Mouse (Mus musculus) retina, postnatal 7 days (tissue): ENCODE data around the gene Gpcpd1.
"Not testable (repeated sequence)": the region's sequence is repeated elsewhere in the genome, so short reads cannot be mapped to it uniquely, and the experiment has no call there.

Experiments
- DNase-seq: peaks from one replicate; pipeline ENCODE4 v3.0.0-alpha.2; 2012; ENCODE audit warnings: low read depth, low spot score

The Gpcpd1 gene

DNA sequence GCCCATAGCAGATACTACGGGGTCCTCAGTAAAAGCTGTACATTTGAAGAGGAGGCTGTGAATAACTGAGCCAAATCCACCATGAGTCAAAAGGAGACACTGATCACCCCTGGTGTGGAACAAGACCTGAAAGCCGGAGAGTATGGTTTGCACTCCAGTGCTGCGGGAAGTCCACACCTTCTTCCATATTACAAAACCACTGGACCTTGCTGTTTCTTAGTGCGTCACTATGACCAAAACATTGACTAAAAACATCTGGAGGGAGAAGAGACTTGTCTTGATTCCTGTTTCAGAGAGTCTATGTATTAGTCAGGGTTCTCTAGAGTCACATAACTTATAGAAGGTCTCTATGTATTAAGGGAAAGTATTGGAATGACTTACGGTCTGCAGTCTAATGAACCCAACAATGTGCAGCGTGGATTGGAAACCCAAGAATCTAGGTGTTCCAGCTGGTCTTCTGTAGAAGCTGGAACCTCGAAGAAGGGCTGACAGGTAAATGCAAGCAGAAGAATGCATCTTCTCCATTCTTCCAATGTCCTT lies at the start of gene Gpcpd1:
Gene Gpcpd1, minus strand, starts transcription at position 490 of the 540 bp plus-strand sequence.
- no peak for DNase-seq

DNA sequence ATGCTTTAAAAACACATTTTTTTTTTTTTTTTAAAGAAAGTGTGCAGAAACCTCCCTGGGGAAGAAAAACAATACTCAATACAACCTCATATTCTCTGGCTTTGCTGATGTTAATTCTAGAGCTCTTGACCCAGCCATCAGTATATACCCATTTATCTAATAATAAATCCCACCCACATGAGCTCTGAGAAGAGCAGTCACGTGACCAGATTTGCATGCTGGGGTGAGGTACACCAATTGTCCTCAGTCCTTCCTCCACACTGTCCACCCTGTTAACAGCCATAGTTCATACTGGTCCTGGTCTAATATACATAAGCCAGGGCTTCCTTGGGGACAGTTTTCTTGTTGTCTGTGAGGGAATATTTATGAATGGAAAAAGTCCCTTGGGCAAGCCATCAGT lies 49.0 kb upstream of the Gpcpd1 start:
- no peak for DNase-seq

DNA sequence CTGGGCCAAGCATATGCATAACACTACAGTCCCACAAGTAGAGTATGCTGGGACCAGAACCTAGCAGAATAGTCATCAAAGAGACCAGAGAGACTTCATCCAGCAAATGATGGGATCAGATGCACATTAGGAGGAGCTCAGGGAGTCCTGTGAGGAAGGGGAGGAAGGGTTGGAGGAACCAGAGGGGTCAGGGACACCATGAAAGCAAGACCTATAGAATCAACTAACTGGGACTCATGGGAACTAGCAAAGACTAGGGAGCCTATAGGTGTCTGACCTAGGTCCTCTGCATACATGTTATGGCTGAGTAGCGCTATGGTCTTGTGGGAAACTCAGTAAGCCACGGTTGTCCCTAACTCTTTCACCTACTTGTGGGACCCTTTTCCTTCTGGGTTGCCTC lies 41.1 kb upstream of the Gpcpd1 start:
- no peak for DNase-seq

DNA sequence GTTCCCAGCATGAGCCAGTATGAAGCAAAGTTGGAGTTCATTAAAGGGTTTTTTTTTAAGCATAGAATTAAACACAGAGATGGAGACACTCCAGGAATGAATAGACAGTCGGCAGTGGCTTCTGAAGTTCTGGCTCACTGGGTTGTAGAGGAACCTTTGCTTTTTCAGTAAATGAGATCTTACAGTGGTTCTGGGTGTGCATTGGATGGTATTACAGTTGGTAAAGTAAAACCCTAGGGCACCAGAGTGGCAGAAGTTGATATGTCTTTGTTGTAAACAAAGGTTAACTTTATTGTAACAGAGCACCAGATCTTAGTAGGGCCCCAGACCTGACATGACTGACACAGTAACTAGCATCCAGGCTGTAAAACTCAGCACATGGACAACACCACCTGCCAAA lies 35.6 kb upstream of the Gpcpd1 start:
- no peak for DNase-seq

DNA sequence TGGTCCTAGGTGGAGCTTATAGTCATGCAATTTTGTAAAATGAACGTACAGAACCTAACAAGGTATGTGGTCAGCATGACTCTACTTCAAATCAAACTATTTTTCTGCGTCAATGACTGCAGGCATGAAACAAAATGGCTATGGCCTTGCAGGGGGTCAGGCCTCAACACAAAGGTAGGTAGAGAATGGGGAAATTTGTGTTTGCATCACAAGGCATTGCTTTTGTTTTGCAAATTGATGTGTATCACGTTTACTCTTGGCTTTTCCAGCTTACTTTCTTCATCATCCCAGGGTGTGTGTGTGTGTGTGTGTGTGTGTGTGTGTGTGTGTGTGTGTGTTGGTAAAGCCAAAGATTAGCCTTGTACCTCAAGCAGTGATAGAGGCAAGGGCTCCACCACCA lies 30.2 kb upstream of the Gpcpd1 start:
- no peak for DNase-seq

DNA sequence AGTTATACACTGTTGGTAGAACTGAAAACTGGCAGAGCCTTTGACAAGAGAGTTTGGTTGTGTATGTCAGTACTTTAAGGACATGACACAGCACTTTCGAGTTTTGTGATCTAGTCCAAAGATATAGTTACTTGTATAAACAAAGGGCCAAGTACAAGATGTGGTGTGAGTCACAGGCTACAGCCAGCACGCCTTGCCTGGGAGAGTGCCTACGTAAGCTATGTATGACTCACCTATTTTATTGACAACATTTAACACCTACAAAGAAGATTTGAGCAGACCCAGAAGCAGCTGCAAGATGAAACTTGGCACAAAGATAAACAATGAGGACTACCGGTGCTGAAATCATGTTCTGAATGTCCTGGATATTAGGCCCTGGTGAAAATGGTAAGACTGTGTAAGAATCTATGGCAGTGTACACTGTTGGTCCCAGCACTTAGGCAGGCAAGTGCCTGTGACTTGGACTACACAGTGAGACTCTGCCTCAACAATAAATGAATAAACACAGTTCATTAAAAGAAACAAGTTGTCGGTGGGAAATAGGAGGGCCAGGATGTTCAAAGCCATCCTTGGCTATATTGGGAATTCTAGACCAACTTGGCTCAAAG lies 26.2 kb upstream of the Gpcpd1 start:
- DNase-seq, result no peak

DNA sequence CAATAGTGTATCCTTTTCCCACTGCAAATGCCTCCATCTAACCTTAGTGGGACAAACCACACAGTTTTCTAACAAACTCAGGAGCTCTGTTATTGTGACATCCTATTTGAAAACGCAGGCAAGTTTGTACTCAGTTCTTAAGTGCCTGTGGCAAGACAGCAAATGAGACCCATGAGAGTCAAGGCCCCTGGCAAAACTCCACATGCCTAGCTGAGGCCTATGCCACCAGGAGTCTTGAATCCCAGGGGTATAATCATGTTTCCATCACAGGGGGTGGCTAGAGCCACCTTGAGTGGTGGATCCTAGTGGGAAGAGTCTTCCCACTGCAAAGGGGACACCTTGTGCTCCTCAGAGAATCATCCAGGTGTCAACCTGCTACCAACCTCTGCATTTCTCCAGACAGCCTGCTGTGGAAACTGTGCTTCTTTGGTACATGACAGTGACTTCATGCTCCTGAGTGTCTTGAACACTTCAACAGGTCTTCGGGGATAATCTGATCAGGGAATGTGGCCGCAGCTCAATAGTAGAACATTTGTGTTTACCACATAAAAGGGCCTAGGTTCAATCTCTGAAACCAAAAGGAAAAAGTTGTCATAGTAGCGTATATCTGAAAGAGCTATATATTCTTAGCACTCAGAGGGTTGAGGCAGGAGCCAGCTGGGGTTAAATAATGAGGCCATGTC lies 24.2 kb upstream of the Gpcpd1 start:
- no peak for DNase-seq

DNA sequence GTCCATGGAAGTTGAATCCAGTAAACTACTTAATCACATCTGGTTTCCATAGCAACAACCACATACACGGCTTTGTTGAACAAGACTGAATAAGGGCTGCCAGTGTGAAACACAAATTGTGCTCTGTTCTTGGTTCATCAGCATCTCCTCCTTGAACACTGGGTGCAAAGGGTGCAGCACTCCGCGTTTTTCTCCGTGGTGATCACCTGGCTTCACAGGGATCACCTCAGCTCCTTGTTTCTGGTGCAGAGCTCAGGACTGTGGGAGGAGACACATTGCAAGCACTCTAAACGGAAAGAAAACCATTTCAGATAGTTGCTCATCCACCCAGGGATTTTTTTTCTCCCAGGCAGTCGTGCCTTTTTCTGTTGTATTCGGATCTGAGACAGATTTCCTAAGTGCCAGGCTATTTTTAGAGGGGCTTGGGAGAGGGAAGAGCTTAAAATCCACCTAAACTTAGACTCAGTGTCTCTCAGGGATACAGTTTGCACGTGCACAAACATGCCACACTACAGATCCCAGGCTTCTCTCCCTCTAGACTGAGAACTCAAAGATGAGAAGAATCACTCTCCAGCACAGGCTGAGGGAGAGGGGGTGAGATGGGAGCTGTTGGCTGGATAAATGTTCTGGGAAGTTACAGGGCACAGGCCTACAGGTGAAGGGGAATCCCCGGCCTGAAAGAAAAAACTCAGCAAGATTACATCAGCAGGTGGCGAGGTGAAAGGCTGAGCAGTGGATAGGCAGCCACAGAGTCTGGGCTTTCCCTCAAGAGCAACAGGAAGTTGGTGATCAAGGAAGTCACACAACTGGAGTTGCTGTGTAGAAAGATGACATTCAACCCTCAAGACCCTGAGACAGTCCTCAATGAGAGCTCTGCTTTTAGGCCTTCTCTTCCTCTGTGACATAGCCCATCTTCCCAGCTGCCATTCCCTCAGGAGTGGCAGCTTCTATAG lies 19.9 kb upstream of the Gpcpd1 start:
- DNase-seq, result no peak

DNA sequence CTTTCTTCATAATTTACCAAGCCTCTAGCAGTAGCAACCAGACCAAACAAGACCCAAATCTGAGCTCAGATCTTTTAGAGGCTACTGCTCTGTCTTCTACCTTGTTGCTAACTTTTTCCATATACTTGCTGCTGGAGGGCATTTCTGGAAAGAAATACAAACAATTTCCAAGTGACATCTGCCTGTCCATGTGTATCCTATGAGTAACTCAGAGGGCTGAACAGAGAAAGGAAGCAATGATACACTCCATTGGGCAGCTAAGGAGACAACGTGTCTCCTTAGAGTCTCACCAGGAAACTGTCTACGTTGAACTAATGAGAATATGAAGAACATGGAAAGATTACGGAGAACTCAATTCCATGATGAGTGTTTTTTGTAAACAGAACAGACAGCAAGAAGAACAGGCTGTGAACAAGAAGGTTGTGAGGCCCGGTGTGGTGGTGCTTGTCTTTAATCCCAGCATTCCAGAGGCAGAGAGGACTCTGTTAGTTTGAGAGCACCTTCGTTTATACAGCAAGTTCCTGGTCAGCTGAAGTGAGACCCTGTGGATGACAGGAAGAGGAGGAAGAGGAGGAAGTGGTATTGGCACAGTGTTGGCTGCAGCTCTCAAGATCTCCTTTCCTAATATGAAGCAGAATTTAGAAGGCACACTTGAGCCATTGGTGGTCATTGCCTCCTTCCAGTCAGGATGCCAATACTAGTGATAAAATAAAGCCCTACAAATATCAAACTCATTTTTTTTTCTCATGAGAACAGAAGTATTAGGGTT lies 18.4 kb upstream of the Gpcpd1 start:
- no peak for DNase-seq

DNA sequence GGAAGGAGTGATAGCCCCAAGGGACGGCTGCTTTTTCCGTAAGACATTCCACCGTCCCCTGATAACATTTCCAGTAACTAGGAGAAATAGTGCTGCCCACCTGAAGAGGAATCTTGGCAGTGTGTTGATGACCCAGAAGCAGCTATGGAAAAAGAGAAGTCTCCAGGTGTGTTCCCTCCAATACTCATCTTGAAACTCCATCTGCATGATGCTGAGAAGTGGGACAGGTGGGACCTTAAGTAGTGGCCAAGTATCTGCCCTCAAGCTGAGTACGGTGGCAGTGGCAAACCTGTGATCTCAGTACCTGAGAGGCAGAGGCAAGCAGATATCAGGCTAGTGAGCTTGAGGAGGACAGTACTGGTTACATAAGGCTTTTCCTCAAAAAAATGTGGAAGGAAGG lies 17.4 kb upstream of the Gpcpd1 start:
- no peak for DNase-seq

DNA sequence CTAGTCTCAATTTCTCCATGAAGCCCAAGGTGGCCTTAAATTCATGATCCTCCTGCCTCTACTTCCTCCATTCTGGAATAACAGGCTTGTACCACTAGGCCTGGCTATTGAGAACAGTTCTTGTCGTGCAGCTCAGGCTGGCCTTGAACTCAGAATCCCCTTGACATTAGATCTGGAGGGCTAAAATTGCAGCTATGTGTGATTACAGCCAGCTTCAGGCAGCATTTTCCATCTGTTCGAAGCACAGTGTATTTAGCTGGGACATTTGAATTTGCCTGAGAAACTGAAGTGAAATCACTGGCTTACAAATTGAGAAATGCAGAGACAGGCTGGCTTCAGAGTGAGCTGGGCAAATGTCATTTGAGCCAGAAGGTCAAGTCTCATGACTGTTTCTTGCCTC lies 16.2 kb upstream of the Gpcpd1 start:
- DNase-seq, result no peak

DNA sequence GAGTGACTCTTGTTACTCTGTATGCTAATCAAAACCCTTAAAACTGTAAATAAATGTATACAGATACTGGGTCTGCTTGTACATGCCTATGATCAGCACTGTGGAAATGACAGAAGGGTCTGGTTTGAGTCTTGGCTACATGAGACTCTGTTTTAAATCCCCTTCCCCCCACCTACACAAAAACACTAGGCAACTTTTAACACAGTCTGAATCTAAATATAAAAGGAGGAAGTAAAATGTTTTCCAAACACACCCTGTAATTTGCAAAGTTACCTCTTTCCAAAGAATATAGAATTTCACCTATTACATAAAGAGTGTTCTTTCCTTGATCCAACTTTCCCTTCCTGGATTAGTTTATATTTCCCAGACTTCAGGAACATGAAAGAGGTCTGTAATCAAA lies 14.2 kb upstream of the Gpcpd1 start:
- DNase-seq, result no peak

DNA sequence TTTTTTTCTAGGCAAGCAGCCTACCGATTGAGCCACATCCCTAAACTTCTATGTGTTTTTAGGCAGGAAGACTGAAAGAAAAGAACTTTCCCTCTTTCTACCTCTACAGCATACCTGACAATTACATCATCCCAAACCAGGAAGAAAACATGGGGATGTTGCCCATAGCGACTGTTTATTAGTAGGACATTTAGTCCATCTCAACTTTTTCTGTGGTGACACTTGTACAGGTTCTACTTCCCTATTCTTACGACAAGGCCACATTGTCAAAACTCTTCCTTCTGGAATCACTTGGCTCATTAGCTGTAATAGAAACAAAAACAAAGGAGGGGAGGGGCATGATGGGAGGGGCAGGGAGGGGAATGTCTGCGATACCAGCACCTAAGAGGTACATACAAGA lies 12.6 kb upstream of the Gpcpd1 start:
- no peak for DNase-seq

DNA sequence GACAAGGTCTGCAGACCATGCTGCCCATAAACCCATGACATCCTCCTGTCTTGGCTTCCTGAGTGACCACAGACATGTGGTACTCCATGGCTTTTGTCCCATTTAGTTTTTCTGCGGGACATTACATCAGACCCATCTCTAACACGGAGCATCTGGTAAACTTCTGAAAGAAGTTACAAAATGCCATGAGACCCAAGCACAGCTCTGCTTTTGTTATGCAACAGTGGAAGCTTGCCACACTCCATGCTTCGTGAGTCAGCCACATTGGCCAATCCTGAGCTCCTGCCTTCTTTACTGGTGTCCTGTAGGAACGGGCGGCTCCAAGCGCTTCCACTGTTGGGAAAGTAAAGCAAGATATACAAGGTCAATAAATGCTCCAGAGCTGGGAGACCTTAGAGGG lies 11.6 kb upstream of the Gpcpd1 start:
- no peak for DNase-seq

DNA sequence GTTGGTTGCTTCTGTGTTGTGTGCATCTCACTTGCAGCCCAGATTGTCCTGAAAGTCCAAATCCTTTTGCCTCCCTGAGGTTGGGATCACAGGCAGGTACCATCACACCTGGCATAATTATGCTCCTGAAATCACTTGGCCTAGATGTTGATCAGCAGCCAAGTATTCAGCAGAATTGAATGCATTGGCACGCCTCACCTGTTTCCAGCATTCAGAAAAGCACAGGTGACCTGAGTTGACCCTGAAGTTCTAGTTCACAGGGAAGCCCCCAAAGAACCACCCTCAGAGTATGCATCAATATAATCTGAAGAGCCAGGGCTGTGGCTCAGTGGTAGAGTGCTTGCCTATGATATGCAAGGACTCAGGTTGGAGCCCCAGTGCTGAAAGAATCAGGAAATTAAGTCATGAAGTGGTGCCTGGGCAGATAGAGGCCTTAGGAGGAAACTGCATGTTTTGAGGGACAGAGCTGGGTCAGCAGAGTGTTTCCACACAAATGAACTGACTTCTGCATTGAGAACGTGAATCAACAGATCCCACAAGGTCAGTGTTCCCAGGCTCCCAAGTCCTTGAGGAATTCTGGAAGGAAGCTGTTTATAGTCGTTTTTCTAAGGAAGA lies 10.4 kb upstream of the Gpcpd1 start:
- DNase-seq, result no peak

DNA sequence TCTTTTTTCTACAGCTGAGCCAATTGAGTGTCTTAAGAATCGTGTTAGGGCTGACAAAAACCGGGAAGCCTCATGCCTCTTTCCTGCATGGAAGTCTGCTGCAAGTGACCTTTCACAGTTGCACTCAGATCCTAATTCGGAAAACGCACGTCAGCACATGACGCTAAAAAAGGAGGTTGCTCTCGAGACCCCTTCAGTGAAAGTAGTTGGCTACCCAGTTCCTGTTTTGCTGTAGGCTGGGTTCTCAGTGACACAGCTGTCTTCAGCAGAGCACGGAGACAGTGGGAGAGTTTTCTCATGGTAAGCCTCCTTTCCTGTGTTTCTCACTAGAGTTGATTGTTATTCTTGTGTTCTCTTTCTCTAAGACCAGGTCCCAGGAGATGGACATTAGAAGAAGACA lies 9.7 kb upstream of the Gpcpd1 start:
- DNase-seq, result no peak

DNA sequence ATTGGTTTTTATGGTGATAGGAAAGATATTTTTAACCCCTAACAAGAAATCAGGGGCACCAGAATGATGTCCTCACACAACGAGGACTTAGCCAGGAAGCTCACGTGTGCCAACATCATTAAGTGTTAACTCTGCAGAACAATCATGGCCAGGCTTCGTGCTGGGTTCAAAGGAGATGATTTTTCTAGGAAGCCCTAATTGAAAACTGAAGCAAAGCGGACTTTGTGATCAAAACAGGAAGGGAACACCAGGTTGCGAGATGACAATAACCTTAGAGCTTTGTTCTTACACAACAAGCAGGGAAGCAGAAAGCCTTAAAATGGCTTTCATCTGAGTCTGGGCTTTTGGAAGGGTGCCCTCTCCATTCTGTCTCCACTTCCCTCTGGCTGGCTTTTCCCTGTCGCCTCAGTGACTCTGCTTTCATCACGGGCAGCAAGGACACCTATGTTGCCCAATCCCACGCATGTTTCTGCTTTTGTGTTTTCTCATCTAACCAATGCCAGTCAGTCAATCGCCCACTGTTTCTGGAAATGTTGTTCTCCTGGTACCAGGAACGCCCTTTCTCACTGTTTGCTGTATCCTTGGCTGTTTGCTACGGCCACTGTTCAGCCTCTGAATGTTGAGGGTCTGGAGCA lies 8.2 kb upstream of the Gpcpd1 start:
- no peak for DNase-seq

DNA sequence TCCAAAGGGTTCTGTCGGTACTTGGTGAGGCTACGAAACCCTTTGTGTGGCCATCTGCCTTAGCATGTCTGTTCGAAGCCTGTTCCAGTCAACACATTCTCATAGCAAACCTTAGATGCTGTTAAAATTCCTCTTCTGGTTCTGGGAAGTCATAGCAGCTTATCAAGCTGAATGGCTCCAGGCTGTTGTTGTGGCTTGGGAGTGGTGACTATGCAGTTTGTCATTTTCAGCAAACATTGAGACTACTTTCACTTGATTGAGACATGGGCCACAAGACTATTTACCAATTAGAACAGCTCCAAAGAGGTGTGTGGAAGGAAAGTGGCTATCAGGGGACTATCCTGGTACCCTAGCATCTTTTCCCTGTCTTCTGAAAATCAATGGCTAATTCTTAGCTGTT lies 4.6 kb upstream of the Gpcpd1 start:
- no peak for DNase-seq

DNA sequence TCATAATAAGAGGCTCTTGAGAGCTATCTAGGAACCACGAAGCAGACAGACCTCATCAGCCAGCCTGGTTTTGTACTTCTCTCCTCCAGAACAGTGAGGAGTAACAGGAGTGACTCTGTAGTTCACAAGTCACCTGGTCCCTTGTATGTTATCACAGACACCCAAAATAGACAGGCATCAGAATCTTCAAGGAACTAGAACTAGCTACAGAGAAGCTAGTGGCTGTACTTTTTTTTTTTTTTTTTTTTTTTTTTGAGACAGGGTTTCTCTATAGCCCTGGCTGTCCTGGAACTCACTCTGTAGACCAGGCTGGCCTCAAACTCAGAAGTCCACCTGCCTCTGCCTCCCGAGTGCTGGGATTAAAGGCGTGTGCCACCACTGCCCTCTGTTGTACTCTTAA lies 4.0 kb upstream of the Gpcpd1 start:
- not testable (repeated sequence) for DNase-seq

DNA sequence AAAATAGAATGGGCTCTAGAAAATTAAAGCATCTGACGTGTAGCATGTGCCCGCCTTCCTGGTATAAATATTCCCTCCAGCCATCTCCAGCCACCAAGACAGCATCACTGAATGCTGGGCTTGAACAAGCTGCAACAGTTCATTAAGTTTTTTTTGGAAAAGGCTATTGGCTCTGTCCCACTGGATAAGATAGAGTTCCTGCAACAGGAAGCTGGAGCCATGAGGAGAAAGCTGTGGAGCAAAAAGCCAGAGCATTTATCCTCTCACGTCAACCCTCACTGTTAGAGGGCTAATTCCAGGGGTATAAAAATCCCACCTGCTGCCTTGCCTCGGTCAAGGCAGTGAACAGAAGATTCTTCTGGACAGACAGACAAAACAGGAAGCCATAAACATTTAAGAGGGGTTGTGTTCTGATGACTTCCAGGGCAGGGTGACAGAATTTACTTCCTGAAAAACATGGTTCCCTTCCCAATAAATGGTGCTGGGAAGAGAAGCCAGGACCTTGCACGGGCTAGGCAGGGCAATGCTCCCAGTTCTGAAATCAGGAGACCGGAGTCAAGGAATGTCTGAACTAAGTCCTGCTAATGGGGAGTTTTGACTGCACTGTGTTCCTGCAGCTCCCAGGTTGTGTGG lies 2.5 kb upstream of the Gpcpd1 start:
- DNase-seq, result no peak
